Mouse (Mus musculus) kidney, adult 9 months (tissue): ENCODE results near the gene Ffar2.

Experiments
- DNase-seq: peaks from one replicate; pipeline ENCODE4 v3.0.0; 2022

The Ffar2 gene

GRCm38 (mm10) chr7:30820854-30821445 is 2.6 kb downstream of the Ffar2 start:
- no peak for DNase-seq

- no peak for DNase-seq
These were observed 3.4 kb downstream of the Ffar2 start for GRCm38 (mm10) chr7:30820131-30820530.

GRCm38 (mm10) chr7:30812291-30812807 is 11.2 kb downstream of the Ffar2 start:
- peak; percentile 39 for DNase-seq

- DNase-seq = no peak
These were observed 11.8 kb downstream of the Ffar2 start for GRCm38 (mm10) chr7:30811757-30812290.

- DNase-seq = no peak
These were observed 13.3 kb downstream of the Ffar2 start for GRCm38 (mm10) chr7:30810319-30810718.

GRCm38 (mm10) chr7:30805924-30806323 is 17.7 kb downstream of the Ffar2 start:
- peak; percentile 32 for DNase-seq

GRCm38 (mm10) chr7:30804026-30804715 is 19.4 kb downstream of the Ffar2 start:
- no peak for DNase-seq

- no peak for DNase-seq
These were observed 20.3 kb downstream of the Ffar2 start for GRCm38 (mm10) chr7:30803256-30803655.

- no peak for DNase-seq
These were observed 22.9 kb downstream of the Ffar2 start for GRCm38 (mm10) chr7:30800653-30801052.

GRCm38 (mm10) chr7:30796790-30797189 is 26.8 kb downstream of the Ffar2 start:
- no peak for DNase-seq

- no peak for DNase-seq
These were observed 28.7 kb downstream of the Ffar2 start for GRCm38 (mm10) chr7:30794921-30795320.

- peak; percentile 5 for DNase-seq
These were observed 31.7 kb downstream of the Ffar2 start for GRCm38 (mm10) chr7:30791921-30792320.

GRCm38 (mm10) chr7:30790141-30790540 is 33.4 kb downstream of the Ffar2 start:
- DNase-seq = no peak

- no peak for DNase-seq
These were observed 36.1 kb downstream of the Ffar2 start, which contains the start of gene Krtdap for GRCm38 (mm10) chr7:30787377-30788022. TSS of gene Krtdap (plus strand) at chr7:30787896.

- DNase-seq = no peak
These were observed 37.6 kb downstream of the Ffar2 start for GRCm38 (mm10) chr7:30785721-30786546.

- no peak for DNase-seq
These were observed 38.4 kb downstream of the Ffar2 start for GRCm38 (mm10) chr7:30785154-30785553.

- DNase-seq = no peak
These were observed 40.9 kb downstream of the Ffar2 start for GRCm38 (mm10) chr7:30782658-30783057.

- no peak for DNase-seq
These were observed 41.8 kb downstream of the Ffar2 start for GRCm38 (mm10) chr7:30781792-30782191.

GRCm38 (mm10) chr7:30777911-30778310 is 45.7 kb downstream of the Ffar2 start:
- no peak for DNase-seq

GRCm38 (mm10) chr7:30777081-30777579 is 46.4 kb downstream of the Ffar2 start:
- no peak for DNase-seq

- DNase-seq = no peak
These were observed 47.5 kb downstream of the Ffar2 start for GRCm38 (mm10) chr7:30776104-30776503.

- DNase-seq = no peak
These were observed 54.3 kb downstream of the Ffar2 start for GRCm38 (mm10) chr7:30769236-30769635.
